Mouse (Mus musculus) liver, postnatal 0 days (tissue): ENCODE data around the gene Col19a1. TPM values are rescaled to one million over a fixed set of nuclear protein-coding genes. Genes with fewer than 3 reads are reported as not detected.

ENCODE experiments used
- ATAC-seq: fragments of 200-750 bp; cut with Nextera tagmentation; 2 replicates; pipeline ENCODE4 v1.8.0; 2017; ENCODE audit warnings: mild to moderate bottlenecking, moderate library complexity
- DNase-seq: peaks from one replicate; pipeline ENCODE4 v3.0.0-alpha.2; 2016
- H3K27ac ChIP-seq: fragments of 300-500 bp; sonication (generic); 2 replicates; pipeline ENCODE4 v1.5.1; 2014; ENCODE audit warnings: antibody characterized with exemption, moderate library complexity, mild to moderate bottlenecking, low read depth
- H3K27me3 ChIP-seq: fragments of 300-500 bp; sonication (generic); 2 replicates; pipeline ENCODE4 v1.6.1; 2014; ENCODE audit warnings: low read length, control low read depth, mixed read lengths; ENCODE audit not compliant: insufficient read depth
- H3K36me3 ChIP-seq: fragments of 300-500 bp; sonication (generic); replicated peaks from 2 replicates; pipeline ENCODE4 v1.6.1; 2014; ENCODE audit warnings: mild to moderate bottlenecking, control low read depth, low read length, moderate library complexity, mixed read lengths; ENCODE audit not compliant: insufficient read depth
- H3K4me1 ChIP-seq: fragments of 300-500 bp; sonication (generic); 2 replicates; pipeline ENCODE4 v1.6.1; 2014; ENCODE audit warnings: antibody characterized with exemption, mild to moderate bottlenecking, control low read depth; ENCODE audit not compliant: insufficient read depth
- H3K4me2 ChIP-seq: fragments of 300-500 bp; sonication (generic); 2 replicates; pipeline ENCODE4 v1.6.1; 2014; ENCODE audit warnings: low read depth, mild to moderate bottlenecking, low read length, moderate library complexity, mixed read lengths
- H3K4me3 ChIP-seq: fragments of 300-500 bp; sonication (generic); 2 replicates; pipeline ENCODE4 v1.5.1; 2014; ENCODE audit warnings: low read depth, low read length
- H3K9ac ChIP-seq: fragments of 300-500 bp; sonication (generic); replicated peaks from 2 replicates; pipeline ENCODE4 v1.6.1; 2014; ENCODE audit warnings: mild to moderate bottlenecking, moderate library complexity
- H3K9me3 ChIP-seq: fragments of 300-500 bp; sonication (generic); 2 replicates; pipeline ENCODE4 v1.6.1; 2016; ENCODE audit warnings: mild to moderate bottlenecking, control low read depth, low read length, mixed read lengths
- CTCF ChIP-seq: sonication (generic); IDR thresholded peaks from 2 replicates; pipeline ENCODE4 v1.5.1; 2016; ENCODE audit warnings: antibody characterized with exemption, low read depth
- EP300 ChIP-seq: IDR thresholded peaks from 2 replicates; pipeline ENCODE4 v1.6.1; 2016; ENCODE audit warnings: antibody characterized with exemption, low read depth, mild to moderate bottlenecking
- WGBS: fragments of 180-500 bp; shearing (Covaris S2); extraction: QIAGEN DNeasy Blood & Tissue Kit; methylation state at CpG from one replicate; pipeline ENCODE4 v1.1.7; 2014; ENCODE audit not compliant: insufficient replicate concordance; 5-methylcytosine and 5-hydroxymethylcytosine counted together
- polyA plus RNA-seq: library from polyadenylated mRNA; unstranded; fragments of >200 nt; fragmentation: Nextera tagmentation; extraction: Ambion mirVana; gene quantifications from 2 replicates; pipeline ENCODE4 v1.2.1, GENCODE M21; 2015

Gene Col19a1
- polyA plus RNA-seq, 1 experiment from 2014 or later: not detected

- Histone ChIP-seq H3K36me3 (no peaks in the 10 kb centered on the region), H3K27me3 (no peaks in the 10 kb centered on the region), H3K4me1 (no peaks in the 10 kb centered on the region), H3K4me3 (no peak overlapping the region), H3K27ac (no peak overlapping the region), H3K4me2 (no peak overlapping the region), H3K9ac (no peak overlapping the region), H3K9me3 (no peaks in the 10 kb centered on the region)
- no peak for DNase-seq
- no peak for TF ChIP-seq CTCF
- no peak for TF ChIP-seq EP300
- 72% methylated on average over 5 of the region's 5 CpGs for WGBS
- ATAC-seq: no peak
Observed at GRCm38 (mm10) chr1:24484161-24484560, 103.1 kb downstream of the Col19a1 start.

GRCm38 (mm10) chr1:24471096-24471710 is 116.1 kb downstream of the Col19a1 start:
- TF ChIP-seq CTCF (no peak), EP300 (no peak)
- no peak for ATAC-seq
- 68% methylated on average over 7 of the region's 7 CpGs for WGBS
- no peaks in the 10 kb centered on the region for H3K36me3 ChIP-seq
- H3K9me3 ChIP-seq: no peaks in the 10 kb centered on the region
- H3K9ac ChIP-seq: no peak overlapping the region
- no peak for DNase-seq
- no peak overlapping the region for H3K27ac ChIP-seq
- H3K27me3 ChIP-seq: no peaks in the 10 kb centered on the region
- no peak overlapping the region for H3K4me3 ChIP-seq
- no peak overlapping the region for H3K4me2 ChIP-seq
- H3K4me1 ChIP-seq: no peaks in the 10 kb centered on the region

- Histone ChIP-seq H3K36me3 (no peaks in the 10 kb centered on the region), H3K9me3 (no peaks in the 10 kb centered on the region), H3K4me1 (no peaks in the 10 kb centered on the region), H3K4me2 (no peak overlapping the region), H3K27me3 (no peaks in the 10 kb centered on the region), H3K4me3 (no peak overlapping the region), H3K9ac (no peak overlapping the region), H3K27ac (no peak overlapping the region)
- WGBS: 78% methylated on average over 5 of the region's 5 CpGs
- DNase-seq (no peak), ATAC-seq (no peak)
- no peak for TF ChIP-seq EP300
- no peak for TF ChIP-seq CTCF
Observed at GRCm38 (mm10) chr1:24470633-24471032, 116.6 kb downstream of the Col19a1 start.

DNA sequence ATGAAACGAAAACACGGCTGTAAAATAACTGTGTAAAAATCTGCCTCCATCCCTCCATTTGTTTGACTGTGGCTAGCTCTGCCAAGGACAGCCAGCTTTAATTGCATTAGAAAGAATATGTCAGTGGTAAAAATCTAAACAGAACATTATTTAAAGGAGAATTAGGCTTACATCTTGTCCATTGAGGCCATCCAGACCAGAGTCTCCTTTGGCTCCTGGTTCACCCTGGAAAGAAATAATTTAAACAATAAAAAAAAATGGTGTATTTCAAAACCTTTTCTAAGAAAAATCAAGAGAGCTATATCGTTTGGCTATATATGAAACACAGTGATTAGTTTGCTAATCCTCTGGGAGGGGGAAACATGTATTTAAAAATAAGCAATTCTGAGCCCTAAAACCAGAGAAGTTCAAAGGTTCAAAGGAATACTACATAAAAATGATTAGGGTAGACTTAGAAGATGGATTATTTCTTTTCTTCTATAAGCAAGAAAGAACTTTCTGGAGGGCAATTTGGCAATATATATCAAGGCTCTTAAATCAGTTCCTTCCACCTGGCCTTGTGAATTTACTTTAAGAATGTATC is 125.9 kb downstream of the Col19a1 start:
- no peak overlapping the region for H3K4me2 ChIP-seq
- H3K9ac ChIP-seq: no peak overlapping the region
- ATAC-seq (no peak), DNase-seq (no peak)
- no peak overlapping the region for H3K27ac ChIP-seq
- TF ChIP-seq CTCF (no peak), EP300 (no peak)
- H3K27me3 ChIP-seq: no peaks in the 10 kb centered on the region
- no peaks in the 10 kb centered on the region for H3K9me3 ChIP-seq
- no peak overlapping the region for H3K4me3 ChIP-seq
- WGBS: 66% methylated on average over 3 of the region's 3 CpGs
- H3K4me1 ChIP-seq: no peaks in the 10 kb centered on the region
- H3K36me3 ChIP-seq: no peaks in the 10 kb centered on the region

- no peak overlapping the region for H3K4me3 ChIP-seq
- no peaks in the 10 kb centered on the region for H3K4me1 ChIP-seq
- no peak for DNase-seq
- H3K9ac ChIP-seq: no peak overlapping the region
- H3K27me3 ChIP-seq: no peaks in the 10 kb centered on the region
- no peak overlapping the region for H3K4me2 ChIP-seq
- no peaks in the 10 kb centered on the region for H3K9me3 ChIP-seq
- ATAC-seq: no peak
- no peaks in the 10 kb centered on the region for H3K36me3 ChIP-seq
- no peak overlapping the region for H3K27ac ChIP-seq
- 68% methylated on average over 2 of the region's 2 CpGs for WGBS
- TF ChIP-seq CTCF: no peak
- no peak for TF ChIP-seq EP300
Observed at GRCm38 (mm10) chr1:24458015-24458414, 129.3 kb downstream of the Col19a1 start.

DNA sequence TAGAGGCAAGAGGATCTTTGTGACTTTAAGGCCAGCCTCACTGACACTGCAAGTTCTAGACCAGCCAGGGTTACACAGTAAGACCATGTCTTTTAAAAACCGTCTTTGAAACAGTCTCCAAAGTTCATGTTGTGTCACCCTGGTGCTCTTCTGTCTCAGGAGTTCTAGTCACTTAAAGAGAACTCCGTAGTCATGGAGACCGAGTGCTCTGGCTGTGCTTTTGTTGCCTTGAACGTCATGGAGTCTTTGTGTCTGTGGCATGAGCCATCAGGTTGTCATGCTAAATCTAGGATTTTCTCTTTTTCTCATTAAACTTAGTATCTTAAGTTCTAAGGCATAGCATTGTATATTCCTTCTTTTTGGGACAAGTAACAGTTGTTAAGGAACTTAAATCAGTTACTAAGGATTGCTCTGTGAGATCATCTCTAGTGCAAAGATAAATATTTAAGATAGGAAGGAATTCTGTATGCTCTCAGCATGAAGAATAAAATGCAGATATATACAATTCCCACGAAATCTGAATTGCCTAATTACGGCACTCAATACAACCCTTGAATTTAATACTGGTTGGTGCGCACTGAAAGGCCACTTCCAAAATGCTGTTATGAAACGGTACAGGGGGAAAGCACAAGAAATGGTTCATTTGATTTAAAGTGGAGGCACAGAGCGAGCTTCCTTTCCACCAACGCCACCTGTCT is 134.6 kb downstream of the Col19a1 start:
- ATAC-seq: no peak
- 65% methylated on average over 10 of the region's 10 CpGs for WGBS
- no peaks in the 10 kb centered on the region for H3K9me3 ChIP-seq
- no peaks in the 10 kb centered on the region for H3K4me1 ChIP-seq
- no peak overlapping the region for H3K4me3 ChIP-seq
- no peak for DNase-seq
- H3K27ac ChIP-seq: no peak overlapping the region
- H3K9ac ChIP-seq: no peak overlapping the region
- TF ChIP-seq EP300 (no peak), CTCF (no peak)
- H3K36me3 ChIP-seq: no peaks in the 10 kb centered on the region
- H3K27me3 ChIP-seq: no peaks in the 10 kb centered on the region
- no peak overlapping the region for H3K4me2 ChIP-seq
